Mouse (Mus musculus): ENCODE data around the gene Olfr623. TPM values are rescaled to one million over a fixed set of nuclear protein-coding genes. Genes with fewer than 3 reads are reported as not detected.

Gene Olfr623
- total and polyA plus RNA-seq, 2 experiments from 2014 or later: not detected

DNA sequence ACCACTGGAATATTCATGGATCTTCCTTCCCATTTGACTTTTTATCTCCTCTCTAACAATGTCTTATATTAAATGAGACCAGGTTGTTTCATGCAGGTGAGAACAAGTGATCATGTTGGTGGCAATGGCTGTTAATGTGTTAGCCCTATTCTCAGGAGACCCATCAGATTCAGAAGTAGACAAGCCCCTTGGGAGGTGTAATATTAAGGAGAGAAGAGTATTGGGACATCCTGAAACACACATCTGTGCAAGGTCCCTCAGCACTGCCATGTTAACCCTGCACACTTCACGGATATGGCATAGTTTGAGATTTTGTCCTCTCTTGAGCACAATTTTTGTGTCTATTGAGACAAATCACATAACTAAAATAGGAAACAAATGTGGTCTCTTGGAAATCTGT, 20.9 kb downstream of the Olfr623 start, which contains the start of gene Olfr622:
Gene Olfr622, minus strand, starts transcription at position 101 of the 400 bp plus-strand sequence.
- no peak within 1 kb of the TSS for H3K4me3 ChIP-seq (ENCODE audit: low read depth, low read length)
- H3K27ac ChIP-seq (ENCODE audit: low read depth, low read length): no peak within 1 kb of the TSS
- H3K4me2 ChIP-seq (ENCODE audit: low read depth, low read length, poor library complexity, severe bottlenecking): no peak within 1 kb of the TSS
- H3K9me3 ChIP-seq (ENCODE audit: low read length): no peaks in the 10 kb centered on the region
- no peaks in the 10 kb centered on the region for H3K27me3 ChIP-seq (ENCODE audit: insufficient read depth, low read length)
- ATAC-seq (ENCODE audit: low FRiP score): no peak
- WGBS: 80% methylated on average over 1 of the region's 1 CpGs
- TF ChIP-seq CTCF (IDR thresholded peaks at IDR 0.05): no peak
- no peaks in the 10 kb centered on the region for H3K36me3 ChIP-seq (ENCODE audit: insufficient read depth, low read length)
- no peak for DNase-seq (ENCODE audit: low spot score)
- H3K9ac ChIP-seq (replicated peaks; ENCODE audit: low read length, poor library complexity, severe bottlenecking): no peak within 1 kb of the TSS
- no peaks in the 10 kb centered on the region for H3K4me1 ChIP-seq (ENCODE audit: insufficient read depth, low read length)

DNA sequence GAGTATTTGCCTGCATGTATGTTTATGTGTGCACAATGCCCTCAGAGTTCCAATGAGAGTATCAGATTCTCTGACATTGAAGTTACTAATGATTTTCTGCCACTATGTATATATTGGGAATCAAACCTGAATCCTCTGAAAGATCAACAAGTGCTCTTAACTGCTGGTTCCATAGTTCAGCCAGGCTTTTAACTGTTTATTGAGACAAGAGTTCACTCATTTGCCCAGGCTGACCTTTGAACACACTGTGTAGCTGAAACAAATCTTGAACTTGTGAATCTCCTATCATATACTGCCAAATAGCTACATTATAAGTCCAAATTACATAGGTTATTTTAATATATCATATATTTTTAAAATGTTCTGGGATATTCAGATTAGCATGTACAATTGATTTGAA, 26.7 kb downstream of the Olfr623 start:
- ATAC-seq (ENCODE audit: low FRiP score) (no peak), DNase-seq (ENCODE audit: low spot score) (no peak)
- H3K4me3 ChIP-seq (ENCODE audit: low read depth, low read length): no peak overlapping the region
- H3K4me2 ChIP-seq (ENCODE audit: low read depth, low read length, poor library complexity, severe bottlenecking): no peak overlapping the region
- TF ChIP-seq CTCF (IDR thresholded peaks at IDR 0.05): no peak
- H3K27me3 ChIP-seq (ENCODE audit: insufficient read depth, low read length): no peaks in the 10 kb centered on the region
- H3K9me3 ChIP-seq (ENCODE audit: low read length): no peaks in the 10 kb centered on the region
- H3K9ac ChIP-seq (replicated peaks; ENCODE audit: low read length, poor library complexity, severe bottlenecking): no peak overlapping the region
- no peaks in the 10 kb centered on the region for H3K4me1 ChIP-seq (ENCODE audit: insufficient read depth, low read length)
- H3K27ac ChIP-seq (ENCODE audit: low read depth, low read length): no peak overlapping the region
- no peaks in the 10 kb centered on the region for H3K36me3 ChIP-seq (ENCODE audit: insufficient read depth, low read length)

DNA sequence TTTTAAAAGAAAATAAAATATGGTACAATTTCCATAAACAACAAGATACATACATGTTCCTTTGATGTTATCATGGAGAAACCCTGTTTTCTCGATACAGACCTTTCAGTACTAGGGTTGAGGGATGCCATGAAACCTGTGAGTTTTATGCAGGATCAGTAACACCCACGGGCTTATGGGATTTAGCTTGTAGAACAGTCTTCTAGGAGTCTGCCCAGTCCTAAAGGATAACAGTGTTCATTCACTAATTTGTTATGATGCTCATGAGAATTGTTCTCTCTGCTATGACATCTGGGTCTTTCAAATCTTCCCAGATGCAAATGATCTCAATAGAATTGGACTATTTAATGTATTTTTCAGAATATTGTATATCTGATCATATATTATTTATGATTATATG, 51.1 kb downstream of the Olfr623 start, which contains the start of gene Olfr620:
Gene Olfr620, minus strand, starts transcription at position 101 of the 400 bp plus-strand sequence.
- Histone ChIP-seq H3K4me2 (ENCODE audit: low read depth, low read length, poor library complexity, severe bottlenecking) (no peak within 1 kb of the TSS), H3K9ac (replicated peaks; ENCODE audit: low read length, poor library complexity, severe bottlenecking) (no peak within 1 kb of the TSS), H3K4me3 (ENCODE audit: low read depth, low read length) (no peak within 1 kb of the TSS), H3K4me1 (ENCODE audit: insufficient read depth, low read length) (no peaks in the 10 kb centered on the region), H3K9me3 (ENCODE audit: low read length) (no peaks in the 10 kb centered on the region), H3K27ac (ENCODE audit: low read depth, low read length) (no peak within 1 kb of the TSS), H3K36me3 (ENCODE audit: insufficient read depth, low read length) (no peaks in the 10 kb centered on the region), H3K27me3 (ENCODE audit: insufficient read depth, low read length) (no peaks in the 10 kb centered on the region)
- no peak for TF ChIP-seq CTCF (IDR thresholded peaks at IDR 0.05)
- WGBS: 84% methylated on average over 2 of the region's 2 CpGs
- DNase-seq (ENCODE audit: low spot score): no peak
- ATAC-seq (ENCODE audit: low FRiP score): no peak

Other genes starting within 250 kb of the Olfr623 start
Only the 30 nearest of the 34 such genes appear.
- not detected in 2 replicates for gene Olfr605, start 218.3 kb downstream of the Olfr623 start, total RNA-seq (2014; rRNA removed)
- gene Olfr605, start 218.3 kb downstream of the Olfr623 start, polyA plus RNA-seq (2015; fragmentation: Nextera tagmentation; extraction: Ambion mirVana): not detected in 2 replicates
- not detected in 2 replicates for gene Olfr606, start 214.7 kb downstream of the Olfr623 start, total RNA-seq (2014; rRNA removed)
- gene Olfr606, start 214.7 kb downstream of the Olfr623 start, polyA plus RNA-seq (2015; fragmentation: Nextera tagmentation; extraction: Ambion mirVana): not detected in 2 replicates
- not detected in 2 replicates for gene Olfr607, start 199.5 kb downstream of the Olfr623 start, total RNA-seq (2014; rRNA removed)
- gene Olfr607, start 199.5 kb downstream of the Olfr623 start, polyA plus RNA-seq (2015; fragmentation: Nextera tagmentation; extraction: Ambion mirVana): not detected in 2 replicates
- not detected in 2 replicates for gene Olfr608, start 193.8 kb downstream of the Olfr623 start, total RNA-seq (2014; rRNA removed)
- gene Olfr608, start 193.8 kb downstream of the Olfr623 start, polyA plus RNA-seq (2015; fragmentation: Nextera tagmentation; extraction: Ambion mirVana): not detected in 2 replicates
- gene Olfr609, start 165.6 kb downstream of the Olfr623 start, total RNA-seq (2014; rRNA removed): not detected in 2 replicates
- not detected in 2 replicates for gene Olfr609, start 165.6 kb downstream of the Olfr623 start, polyA plus RNA-seq (2015; fragmentation: Nextera tagmentation; extraction: Ambion mirVana)
- gene Olfr610, start 151.6 kb downstream of the Olfr623 start, total RNA-seq (2014; rRNA removed): not detected in 2 replicates
- gene Olfr610, start 151.6 kb downstream of the Olfr623 start, polyA plus RNA-seq (2015; fragmentation: Nextera tagmentation; extraction: Ambion mirVana): not detected in 2 replicates
- not detected in 2 replicates for gene Olfr611, start 142.9 kb downstream of the Olfr623 start, total RNA-seq (2014; rRNA removed)
- not detected in 2 replicates for gene Olfr611, start 142.9 kb downstream of the Olfr623 start, polyA plus RNA-seq (2015; fragmentation: Nextera tagmentation; extraction: Ambion mirVana)
- gene Olfr612, start 121.0 kb downstream of the Olfr623 start, total RNA-seq (2014; rRNA removed): not detected in 2 replicates
- not detected in 2 replicates for gene Olfr612, start 121.0 kb downstream of the Olfr623 start, polyA plus RNA-seq (2015; fragmentation: Nextera tagmentation; extraction: Ambion mirVana)
- not detected in 2 replicates for gene Olfr613, start 115.6 kb downstream of the Olfr623 start, total RNA-seq (2014; rRNA removed)
- gene Olfr613, start 115.6 kb downstream of the Olfr623 start, polyA plus RNA-seq (2015; fragmentation: Nextera tagmentation; extraction: Ambion mirVana): not detected in 2 replicates
- not detected in 2 replicates for gene Olfr615, start 107.6 kb downstream of the Olfr623 start, total RNA-seq (2014; rRNA removed)
- gene Olfr615, start 107.6 kb downstream of the Olfr623 start, polyA plus RNA-seq (2015; fragmentation: Nextera tagmentation; extraction: Ambion mirVana): not detected in 2 replicates
- gene Olfr616, start 94.6 kb downstream of the Olfr623 start, total RNA-seq (2014; rRNA removed): not detected in 2 replicates
- not detected in 2 replicates for gene Olfr616, start 94.6 kb downstream of the Olfr623 start, polyA plus RNA-seq (2015; fragmentation: Nextera tagmentation; extraction: Ambion mirVana)
- gene Olfr617, start 90.6 kb downstream of the Olfr623 start, total RNA-seq (2014; rRNA removed): not detected in 2 replicates
- not detected in 2 replicates for gene Olfr617, start 90.6 kb downstream of the Olfr623 start, polyA plus RNA-seq (2015; fragmentation: Nextera tagmentation; extraction: Ambion mirVana)
- gene Olfr618, start 73.6 kb downstream of the Olfr623 start, total RNA-seq (2014; rRNA removed): not detected in 2 replicates
- gene Olfr618, start 73.6 kb downstream of the Olfr623 start, polyA plus RNA-seq (2015; fragmentation: Nextera tagmentation; extraction: Ambion mirVana): not detected in 2 replicates
- not detected in 2 replicates for gene Olfr619, start 63.1 kb downstream of the Olfr623 start, total RNA-seq (2014; rRNA removed)
- not detected in 2 replicates for gene Olfr619, start 63.1 kb downstream of the Olfr623 start, polyA plus RNA-seq (2015; fragmentation: Nextera tagmentation; extraction: Ambion mirVana)
- gene Olfr620, start 51.2 kb downstream of the Olfr623 start, total RNA-seq (2014; rRNA removed): not detected in 2 replicates
- gene Olfr620, start 51.2 kb downstream of the Olfr623 start, polyA plus RNA-seq (2015; fragmentation: Nextera tagmentation; extraction: Ambion mirVana): not detected in 2 replicates
- gene Olfr622, start 21.0 kb downstream of the Olfr623 start, total RNA-seq (2014; rRNA removed): not detected in 2 replicates
- not detected in 2 replicates for gene Olfr622, start 21.0 kb downstream of the Olfr623 start, polyA plus RNA-seq (2015; fragmentation: Nextera tagmentation; extraction: Ambion mirVana)
- not detected in 2 replicates for gene Olfr624, start 7.5 kb upstream of the Olfr623 start, total RNA-seq (2014; rRNA removed)
- not detected in 2 replicates for gene Olfr624, start 7.5 kb upstream of the Olfr623 start, polyA plus RNA-seq (2015; fragmentation: Nextera tagmentation; extraction: Ambion mirVana)
- gene Olfr625-ps1, start 19.0 kb upstream of the Olfr623 start, total RNA-seq (2014; rRNA removed): not detected in 2 replicates
- gene Olfr625-ps1, start 19.0 kb upstream of the Olfr623 start, polyA plus RNA-seq (2015; fragmentation: Nextera tagmentation; extraction: Ambion mirVana): not detected in 2 replicates
- gene Olfr243, start 51.0 kb upstream of the Olfr623 start, total RNA-seq (2014; rRNA removed): not detected in 2 replicates
- not detected in 2 replicates for gene Olfr243, start 51.0 kb upstream of the Olfr623 start, polyA plus RNA-seq (2015; fragmentation: Nextera tagmentation; extraction: Ambion mirVana)
- not detected in 2 replicates for gene Olfr628, start 66.7 kb upstream of the Olfr623 start, total RNA-seq (2014; rRNA removed)
- gene Olfr628, start 66.7 kb upstream of the Olfr623 start, polyA plus RNA-seq (2015; fragmentation: Nextera tagmentation; extraction: Ambion mirVana): not detected in 2 replicates
- gene Olfr629, start 81.2 kb upstream of the Olfr623 start, total RNA-seq (2014; rRNA removed): not detected in 2 replicates
- gene Olfr629, start 81.2 kb upstream of the Olfr623 start, polyA plus RNA-seq (2015; fragmentation: Nextera tagmentation; extraction: Ambion mirVana): not detected in 2 replicates
- not detected in 2 replicates for gene Olfr630, start 93.6 kb upstream of the Olfr623 start, total RNA-seq (2014; rRNA removed)
- not detected in 2 replicates for gene Olfr630, start 93.6 kb upstream of the Olfr623 start, polyA plus RNA-seq (2015; fragmentation: Nextera tagmentation; extraction: Ambion mirVana)
- not detected in 2 replicates for gene Olfr69, start 107.9 kb upstream of the Olfr623 start, total RNA-seq (2014; rRNA removed)
- not detected in 2 replicates for gene Olfr69, start 107.9 kb upstream of the Olfr623 start, polyA plus RNA-seq (2015; fragmentation: Nextera tagmentation; extraction: Ambion mirVana)
- not detected in 2 replicates for gene Olfr68, start 116.0 kb upstream of the Olfr623 start, total RNA-seq (2014; rRNA removed)
- not detected in 2 replicates for gene Olfr68, start 116.0 kb upstream of the Olfr623 start, polyA plus RNA-seq (2015; fragmentation: Nextera tagmentation; extraction: Ambion mirVana)
- not detected in 2 replicates for gene Olfr67, start 128.1 kb upstream of the Olfr623 start, total RNA-seq (2014; rRNA removed)
- gene Olfr67, start 128.1 kb upstream of the Olfr623 start, polyA plus RNA-seq (2015; fragmentation: Nextera tagmentation; extraction: Ambion mirVana): not detected in 2 replicates
- gene Hbb-bt, start 150.3 kb upstream of the Olfr623 start, total RNA-seq (2014; rRNA removed): 140 and 223 TPM in 2 replicates
- 153 and 165 TPM in 2 replicates for gene Hbb-bt, start 150.3 kb upstream of the Olfr623 start, polyA plus RNA-seq (2015; fragmentation: Nextera tagmentation; extraction: Ambion mirVana)
- gene Hbb-bs, start 164.4 kb upstream of the Olfr623 start, total RNA-seq (2014; rRNA removed): 1,016 and 1,022 TPM in 2 replicates
- 709 and 771 TPM in 2 replicates for gene Hbb-bs, start 164.4 kb upstream of the Olfr623 start, polyA plus RNA-seq (2015; fragmentation: Nextera tagmentation; extraction: Ambion mirVana)
- gene Hbb-bh2, start 176.8 kb upstream of the Olfr623 start, total RNA-seq (2014; rRNA removed): not detected in 2 replicates
- not detected in 2 replicates for gene Hbb-bh2, start 176.8 kb upstream of the Olfr623 start, polyA plus RNA-seq (2015; fragmentation: Nextera tagmentation; extraction: Ambion mirVana)
- gene Hbb-bh1, start 179.5 kb upstream of the Olfr623 start, total RNA-seq (2014; rRNA removed): not detected in 2 replicates
- not detected in 2 replicates for gene Hbb-bh1, start 179.5 kb upstream of the Olfr623 start, polyA plus RNA-seq (2015; fragmentation: Nextera tagmentation; extraction: Ambion mirVana)
- gene Hbb-y, start 189.5 kb upstream of the Olfr623 start, total RNA-seq (2014; rRNA removed): 1.0 TPM in 1 of 2 replicates, not detected in the other
- gene Hbb-y, start 189.5 kb upstream of the Olfr623 start, polyA plus RNA-seq (2015; fragmentation: Nextera tagmentation; extraction: Ambion mirVana): 1.1 TPM in 1 of 2 replicates, not detected in the other